Mouse (Mus musculus): ENCODE data around the gene Gm49403. TPM values are rescaled to one million over a fixed set of nuclear protein-coding genes. Genes with fewer than 3 reads are reported as not detected.

Gene Gm49403
- polyA plus RNA-seq, 1 experiment from 2014 or later: not detected

DNA sequence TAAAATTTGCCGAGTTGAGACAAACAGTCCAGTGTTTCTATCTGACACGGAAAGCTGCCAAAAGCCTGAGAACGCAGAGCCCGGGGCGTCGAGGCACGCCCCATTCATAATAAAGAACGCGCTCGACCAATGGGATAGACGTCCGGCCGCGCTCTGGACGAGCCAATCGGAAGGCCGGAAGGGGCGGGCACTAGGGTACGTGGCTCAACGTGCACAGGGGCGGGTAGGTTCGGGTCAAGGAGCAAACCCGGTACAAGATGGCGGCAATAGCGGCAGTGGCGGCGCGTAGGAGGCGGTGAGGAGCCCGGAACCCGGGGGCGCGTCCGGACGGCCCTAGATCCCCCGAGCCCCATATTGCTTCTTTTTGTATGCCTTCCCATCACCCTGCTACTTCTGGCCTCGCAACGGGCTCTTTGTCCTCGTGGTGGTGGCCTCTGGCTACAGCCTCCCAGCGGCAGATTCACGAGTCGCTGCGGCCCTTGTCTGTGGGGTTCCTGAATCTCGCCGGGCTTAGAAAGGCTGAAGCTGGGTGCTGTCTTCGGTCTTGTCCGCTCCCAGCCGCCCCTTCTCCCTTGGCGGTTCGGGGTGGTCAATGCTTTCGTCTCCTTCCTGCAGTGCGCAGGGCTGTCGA lies 14.2 kb downstream of the Gm49403 start, which contains the start of gene Ganab:
Ganab (plus strand) TSS at position 207 of the 631 bp plus-strand sequence.
- H3K9me3 ChIP-seq: no peaks in the 10 kb centered on the region
- ATAC-seq (replicated peaks): peak; percentile 99
- peak within 1 kb of the TSS; percentile 80 for H3K9ac ChIP-seq
- peaks cover 41% of the 10 kb centered on the region for H3K4me1 ChIP-seq
- peaks cover 15% of the 10 kb centered on the region for H3K36me3 ChIP-seq (replicated peaks)
- WGBS: under 1% methylated on average over 53 of the region's 53 CpGs
- H3K4me2 ChIP-seq: peak within 1 kb of the TSS; percentile 78
- peak within 1 kb of the TSS; percentile 62 for H3K4me3 ChIP-seq
- H3K27me3 ChIP-seq (replicated peaks): no peaks in the 10 kb centered on the region
- H3K27ac ChIP-seq: peak within 1 kb of the TSS; percentile 83

GRCm38 (mm10) chr19:8898576-8898975 lies 14.8 kb downstream of the Gm49403 start:
- Histone ChIP-seq H3K4me2 (peak overlapping the region; percentile 78), H3K27ac (peak overlapping the region; percentile 83), H3K4me3 (peak overlapping the region; percentile 62), H3K9me3 (no peaks in the 10 kb centered on the region), H3K36me3 (replicated peaks) (peaks cover 20% of the 10 kb centered on the region), H3K4me1 (peaks cover 37% of the 10 kb centered on the region), H3K9ac (peak overlapping the region; percentile 80), H3K27me3 (replicated peaks) (no peaks in the 10 kb centered on the region)
- ATAC-seq (replicated peaks): no peak
- 13% methylated on average over 13 of the region's 13 CpGs for WGBS

DNA sequence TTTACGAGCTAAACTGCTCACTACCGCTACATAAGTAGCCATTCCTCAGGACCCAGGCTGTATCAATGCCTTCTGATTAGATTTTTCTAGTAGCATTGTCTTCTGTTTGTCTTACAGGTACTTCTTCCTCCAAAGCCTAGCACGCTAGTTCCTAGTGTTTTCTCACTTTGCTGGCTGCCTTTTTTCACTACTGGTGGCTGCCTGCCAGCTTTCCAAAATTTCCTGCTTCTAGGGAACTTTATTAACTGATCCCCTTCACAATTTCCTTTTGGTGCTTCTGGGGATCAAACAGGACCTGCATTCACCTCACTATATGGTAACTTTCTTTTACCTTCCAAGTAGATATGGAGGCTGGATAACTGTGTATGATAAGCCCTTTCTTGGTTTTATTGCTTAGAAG lies 15.3 kb downstream of the Gm49403 start:
- Histone ChIP-seq H3K4me2 (peak overlapping the region; percentile 78), H3K9ac (peak overlapping the region; percentile 80), H3K36me3 (replicated peaks) (peaks cover 24% of the 10 kb centered on the region), H3K9me3 (no peaks in the 10 kb centered on the region), H3K4me3 (peak overlapping the region; percentile 62), H3K27me3 (replicated peaks) (no peaks in the 10 kb centered on the region), H3K27ac (no peak overlapping the region), H3K4me1 (peaks cover 32% of the 10 kb centered on the region)
- 65% methylated on average over 3 of the region's 3 CpGs for WGBS
- ATAC-seq (replicated peaks): no peak

GRCm38 (mm10) chr19:8903412-8903811 lies 19.7 kb downstream of the Gm49403 start:
- H3K4me2 ChIP-seq: no peak overlapping the region
- no peak overlapping the region for H3K9ac ChIP-seq
- no peaks in the 10 kb centered on the region for H3K9me3 ChIP-seq
- H3K4me1 ChIP-seq: peaks cover 17% of the 10 kb centered on the region
- H3K27ac ChIP-seq: no peak overlapping the region
- H3K4me3 ChIP-seq: no peak overlapping the region
- 97% methylated on average over 5 of the region's 5 CpGs for WGBS
- ATAC-seq (replicated peaks): no peak
- no peaks in the 10 kb centered on the region for H3K27me3 ChIP-seq (replicated peaks)
- H3K36me3 ChIP-seq (replicated peaks): peaks cover 58% of the 10 kb centered on the region

DNA sequence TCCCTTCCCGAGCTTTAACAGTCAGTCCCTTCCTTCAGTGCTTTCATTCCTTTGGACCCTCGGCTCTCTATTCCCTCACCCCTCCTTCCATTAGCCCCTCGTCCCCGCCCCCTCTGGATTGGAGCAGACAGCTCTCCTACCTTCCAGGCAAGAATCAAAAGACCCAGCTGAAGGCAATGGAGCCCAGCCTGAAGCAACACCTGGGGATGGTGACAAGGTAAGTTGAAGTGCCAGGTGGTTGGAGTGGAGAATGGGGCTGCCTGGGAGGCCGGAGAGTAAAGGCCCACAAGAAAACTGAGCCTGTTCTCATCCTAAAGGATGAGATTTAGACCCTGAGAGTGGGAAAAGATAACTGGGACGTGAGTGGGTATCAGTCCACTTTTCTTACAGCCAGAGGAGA lies 24.8 kb downstream of the Gm49403 start:
- Histone ChIP-seq H3K4me3 (no peak overlapping the region), H3K27ac (no peak overlapping the region), H3K4me1 (no peaks in the 10 kb centered on the region), H3K9me3 (no peaks in the 10 kb centered on the region), H3K36me3 (replicated peaks) (peaks cover 95% of the 10 kb centered on the region), H3K4me2 (no peak overlapping the region), H3K27me3 (replicated peaks) (no peaks in the 10 kb centered on the region), H3K9ac (no peak overlapping the region)
- ATAC-seq (replicated peaks): no peak
- WGBS: 89% methylated on average over 6 of the region's 6 CpGs

DNA sequence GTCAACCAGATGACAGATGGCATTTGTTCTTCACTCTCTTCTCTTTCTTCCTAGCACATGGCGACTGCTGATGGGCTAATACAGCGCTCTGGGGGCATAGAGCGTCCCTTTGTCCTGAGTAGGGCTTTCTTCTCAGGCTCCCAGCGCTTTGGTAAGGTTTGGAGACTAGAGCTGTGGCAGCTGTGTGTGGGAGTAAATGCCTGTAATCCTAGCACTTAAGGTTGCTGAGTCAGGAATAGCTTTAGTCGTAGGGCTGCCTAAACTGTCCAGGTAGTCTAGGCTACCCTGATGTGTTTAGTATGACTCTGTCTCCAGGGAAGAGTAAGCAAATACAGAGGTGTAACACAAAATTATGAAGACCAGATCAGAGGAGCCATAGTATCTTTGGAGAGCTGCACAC lies 28.1 kb downstream of the Gm49403 start:
- no peak overlapping the region for H3K27ac ChIP-seq
- no peak overlapping the region for H3K4me2 ChIP-seq
- no peak for ATAC-seq (replicated peaks)
- peaks cover 98% of the 10 kb centered on the region for H3K36me3 ChIP-seq (replicated peaks)
- H3K4me1 ChIP-seq: no peaks in the 10 kb centered on the region
- H3K9me3 ChIP-seq: no peaks in the 10 kb centered on the region
- H3K9ac ChIP-seq: no peak overlapping the region
- no peak overlapping the region for H3K4me3 ChIP-seq
- WGBS: 97% methylated on average over 5 of the region's 5 CpGs
- no peaks in the 10 kb centered on the region for H3K27me3 ChIP-seq (replicated peaks)

- H3K9ac ChIP-seq: no peak overlapping the region
- H3K9me3 ChIP-seq: no peaks in the 10 kb centered on the region
- H3K36me3 ChIP-seq (replicated peaks): peaks cover 76% of the 10 kb centered on the region
- no peak overlapping the region for H3K4me3 ChIP-seq
- H3K27me3 ChIP-seq (replicated peaks): no peaks in the 10 kb centered on the region
- no peak overlapping the region for H3K4me2 ChIP-seq
- no peak overlapping the region for H3K27ac ChIP-seq
- H3K4me1 ChIP-seq: no peaks in the 10 kb centered on the region
- ATAC-seq (replicated peaks): no peak
- 95% methylated on average over 3 of the region's 3 CpGs for WGBS
Observed at GRCm38 (mm10) chr19:8914212-8914611, 30.5 kb downstream of the Gm49403 start.

GRCm38 (mm10) chr19:8919000-8919399 lies 35.3 kb downstream of the Gm49403 start:
- peaks cover 32% of the 10 kb centered on the region for H3K36me3 ChIP-seq (replicated peaks)
- H3K27ac ChIP-seq: no peak overlapping the region
- H3K9ac ChIP-seq: no peak overlapping the region
- 94% methylated on average over 3 of the region's 3 CpGs for WGBS
- H3K4me1 ChIP-seq: peaks cover 18% of the 10 kb centered on the region
- no peaks in the 10 kb centered on the region for H3K9me3 ChIP-seq
- no peaks in the 10 kb centered on the region for H3K27me3 ChIP-seq (replicated peaks)
- ATAC-seq (replicated peaks): no peak
- no peak overlapping the region for H3K4me2 ChIP-seq
- H3K4me3 ChIP-seq: no peak overlapping the region

DNA sequence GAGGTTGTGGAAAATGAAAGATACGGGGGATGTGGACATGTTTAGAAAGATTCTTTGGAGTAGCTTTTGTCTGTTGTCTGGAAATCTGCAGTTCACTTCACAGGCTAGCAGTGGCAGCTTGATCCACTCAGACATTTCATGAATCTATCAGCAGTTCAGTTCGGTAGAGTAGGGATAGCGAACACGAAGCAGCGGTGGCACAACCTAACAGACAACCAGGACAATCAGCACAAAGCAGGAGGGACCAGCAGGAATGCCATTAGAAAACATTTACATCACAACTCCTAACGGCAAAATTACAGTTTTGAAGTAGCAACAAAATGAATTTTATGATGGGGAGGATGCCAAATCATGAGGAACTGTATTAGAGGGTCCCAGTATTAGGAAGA lies 35.9 kb downstream of the Gm49403 start:
- Histone ChIP-seq H3K27ac (peak overlapping the region; percentile 85), H3K36me3 (replicated peaks) (peaks cover 25% of the 10 kb centered on the region), H3K27me3 (replicated peaks) (no peaks in the 10 kb centered on the region), H3K9me3 (no peaks in the 10 kb centered on the region), H3K4me1 (peaks cover 18% of the 10 kb centered on the region), H3K9ac (0 out of 2 replicates have a peak overlapping the region, but pooled peaks have one; percentile 72), H3K4me3 (peak overlapping the region; percentile 95), H3K4me2 (peak overlapping the region; percentile 85)
- WGBS: 71% methylated on average over 6 of the region's 6 CpGs
- no peak for ATAC-seq (replicated peaks)

DNA sequence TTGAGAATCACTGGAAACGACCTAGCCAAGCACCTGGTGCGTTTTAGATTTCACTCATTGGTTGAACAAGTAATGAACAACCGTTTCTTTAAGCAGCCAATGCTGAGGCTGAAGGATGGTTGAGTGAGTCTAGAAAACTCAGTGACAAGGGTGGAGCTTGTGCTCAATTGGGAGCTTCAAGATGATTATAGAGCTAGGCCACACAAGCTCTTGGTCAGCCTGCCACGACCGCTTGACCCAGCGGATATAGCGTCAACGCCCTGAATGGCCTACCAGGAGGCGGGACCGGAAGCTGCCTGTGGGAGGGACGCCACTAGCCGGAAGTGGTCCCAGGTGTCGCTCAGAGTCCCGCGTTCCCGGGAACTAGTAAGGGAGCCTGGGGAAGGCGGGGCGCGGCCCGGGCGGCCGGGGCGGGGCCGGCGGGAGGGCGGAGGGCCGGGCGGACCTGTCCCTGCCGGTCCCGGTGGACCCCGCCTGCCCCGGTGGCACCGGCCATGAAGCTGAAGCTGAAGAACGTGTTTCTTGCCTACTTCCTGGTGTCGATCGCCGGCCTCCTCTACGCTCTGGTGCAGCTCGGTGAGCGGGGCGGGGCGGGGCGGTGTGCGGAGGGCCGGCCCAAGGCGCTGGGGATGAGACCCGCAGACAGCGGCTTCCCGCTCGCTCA lies 36.5 kb downstream of the Gm49403 start, which contains the start of gene B3gat3:
B3gat3 (plus strand) TSS at position 302 of the 664 bp plus-strand sequence.
- H3K4me2 ChIP-seq: peak within 1 kb of the TSS; percentile 85
- peaks cover 18% of the 10 kb centered on the region for H3K4me1 ChIP-seq
- no peaks in the 10 kb centered on the region for H3K9me3 ChIP-seq
- WGBS: 2% methylated on average over 50 of the region's 50 CpGs
- H3K9ac ChIP-seq: peak within 1 kb of the TSS; percentile 72
- peak within 1 kb of the TSS; percentile 95 for H3K4me3 ChIP-seq
- peak within 1 kb of the TSS; percentile 85 for H3K27ac ChIP-seq
- peak; percentile 98 for ATAC-seq (replicated peaks)
- H3K27me3 ChIP-seq (replicated peaks): no peaks in the 10 kb centered on the region
- H3K36me3 ChIP-seq (replicated peaks): peaks cover 20% of the 10 kb centered on the region

DNA sequence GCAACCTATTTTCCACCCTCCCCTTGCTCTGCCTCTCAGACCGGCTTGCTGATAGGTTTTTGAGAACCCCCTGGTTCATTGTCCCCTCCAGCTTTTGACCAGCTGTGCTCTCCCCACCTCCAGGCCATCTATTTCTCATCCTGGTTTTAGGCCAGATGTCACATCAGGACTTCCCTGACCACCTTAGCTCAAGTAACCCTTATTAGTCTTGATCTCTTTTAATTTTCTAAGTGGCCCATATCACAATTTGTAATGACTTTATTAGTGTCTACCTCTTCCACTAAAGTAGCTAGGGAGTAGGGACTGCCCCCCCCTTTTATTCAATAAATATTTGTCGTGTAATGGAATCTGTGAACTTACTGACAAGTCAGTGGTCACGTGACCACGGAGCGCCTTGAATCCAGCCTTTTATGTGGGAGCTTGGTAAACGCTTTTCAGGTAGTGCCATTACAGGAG lies 37.1 kb downstream of the Gm49403 start:
- Histone ChIP-seq H3K9me3 (no peaks in the 10 kb centered on the region), H3K4me2 (peak overlapping the region; percentile 85), H3K4me1 (peaks cover 18% of the 10 kb centered on the region), H3K27me3 (replicated peaks) (no peaks in the 10 kb centered on the region), H3K4me3 (peak overlapping the region; percentile 95), H3K36me3 (replicated peaks) (peaks cover 19% of the 10 kb centered on the region), H3K27ac (peak overlapping the region; percentile 85), H3K9ac (peak overlapping the region; percentile 72)
- WGBS: under 1% methylated on average over 6 of the region's 6 CpGs
- no peak; the same call in none of the 2 replicates for ATAC-seq (replicated peaks)

- ATAC-seq (replicated peaks): no peak
- H3K4me2 ChIP-seq: peak overlapping the region; percentile 85; the same call in 1 of the 2 replicates
- H3K27me3 ChIP-seq (replicated peaks): no peaks in the 10 kb centered on the region
- H3K36me3 ChIP-seq (replicated peaks): peaks cover 13% of the 10 kb centered on the region; the same call in 1 of the 2 replicates
- peaks cover 18% of the 10 kb centered on the region for H3K4me1 ChIP-seq
- 0 out of 2 replicates have a peak overlapping the region, but pooled peaks have one; percentile 72 for H3K9ac ChIP-seq
- no peak overlapping the region for H3K27ac ChIP-seq
- H3K9me3 ChIP-seq: no peaks in the 10 kb centered on the region
- 0 out of 2 replicates have a peak overlapping the region, but pooled peaks have one; percentile 95 for H3K4me3 ChIP-seq
- 86% methylated on average over 9 of the region's 9 CpGs for WGBS
Observed at GRCm38 (mm10) chr19:8921741-8922140, 38.0 kb downstream of the Gm49403 start.
